Mouse (Mus musculus): ENCODE measurements at regions not wholly inside any gene's neighbourhood (a gene's known extent, or its start where the extent isn't known, plus 50 kb on each side); places are given as distances from the start of the nearest gene placed in this dataset.

GRCm38 (mm10) chr6:95905057-95905456, 186.5 kb upstream of the Suclg2 start:
- no peak overlapping the region for H3K9ac ChIP-seq (replicated peaks; ENCODE audit: low read length)
- no peak overlapping the region for H3K27ac ChIP-seq (replicated peaks; ENCODE audit: low read depth, low read length)
- no peak for ATAC-seq (ENCODE audit: low FRiP score, low TSS enrichment)
- WGBS: 87% methylated on average over 8 of the region's 8 CpGs
- no peaks in the 10 kb centered on the region for H3K27me3 ChIP-seq (ENCODE audit: control insufficient read depth, insufficient read depth, low read length)
- no peaks in the 10 kb centered on the region for H3K9me3 ChIP-seq (ENCODE audit: control insufficient read depth, low read length)
- no peak for DNase-seq
- no peaks in the 10 kb centered on the region for H3K36me3 ChIP-seq (ENCODE audit: control insufficient read depth, insufficient read depth, low read length)
- no peak overlapping the region for H3K4me3 ChIP-seq (replicated peaks; ENCODE audit: low read depth, low read length)
- H3K4me1 ChIP-seq (ENCODE audit: control insufficient read depth, insufficient read depth, low read length): 0 out of 2 replicates have a peak, but pooled peaks cover 4% of the 10 kb centered on the region
- no peak overlapping the region for H3K4me2 ChIP-seq (ENCODE audit: low read length)

- H3K4me3 ChIP-seq (replicated peaks; ENCODE audit: low read depth, low read length): no peak overlapping the region
- H3K9ac ChIP-seq (replicated peaks; ENCODE audit: low read length): no peak overlapping the region
- DNase-seq: no peak
- no peaks in the 10 kb centered on the region for H3K27me3 ChIP-seq (ENCODE audit: control insufficient read depth, insufficient read depth, low read length)
- no peaks in the 10 kb centered on the region for H3K36me3 ChIP-seq (ENCODE audit: control insufficient read depth, insufficient read depth, low read length)
- no peak overlapping the region for H3K27ac ChIP-seq (replicated peaks; ENCODE audit: low read depth, low read length)
- no peaks in the 10 kb centered on the region for H3K9me3 ChIP-seq (ENCODE audit: control insufficient read depth, low read length)
- ATAC-seq (ENCODE audit: low FRiP score, low TSS enrichment): no peak
- no peaks in the 10 kb centered on the region for H3K4me1 ChIP-seq (ENCODE audit: control insufficient read depth, insufficient read depth, low read length)
- H3K4me2 ChIP-seq (ENCODE audit: low read length): no peak overlapping the region
- WGBS: 80% methylated on average over 3 of the region's 3 CpGs
Observed at GRCm38 (mm10) chr6:95921737-95922136, 191.2 kb upstream of the Fam19a1 start.

GRCm38 (mm10) chr6:95934561-95934960, 178.4 kb upstream of the Fam19a1 start:
- Histone ChIP-seq H3K36me3 (ENCODE audit: control insufficient read depth, insufficient read depth, low read length) (no peaks in the 10 kb centered on the region), H3K27me3 (ENCODE audit: control insufficient read depth, insufficient read depth, low read length) (no peaks in the 10 kb centered on the region), H3K9me3 (ENCODE audit: control insufficient read depth, low read length) (no peaks in the 10 kb centered on the region), H3K4me1 (ENCODE audit: control insufficient read depth, insufficient read depth, low read length) (no peaks in the 10 kb centered on the region), H3K4me3 (replicated peaks; ENCODE audit: low read depth, low read length) (no peak overlapping the region), H3K27ac (replicated peaks; ENCODE audit: low read depth, low read length) (no peak overlapping the region), H3K4me2 (ENCODE audit: low read length) (no peak overlapping the region), H3K9ac (replicated peaks; ENCODE audit: low read length) (no peak overlapping the region)
- WGBS: 77% methylated on average over 1 of the region's 1 CpGs
- DNase-seq: no peak
- ATAC-seq (ENCODE audit: low FRiP score, low TSS enrichment): no peak

DNA sequence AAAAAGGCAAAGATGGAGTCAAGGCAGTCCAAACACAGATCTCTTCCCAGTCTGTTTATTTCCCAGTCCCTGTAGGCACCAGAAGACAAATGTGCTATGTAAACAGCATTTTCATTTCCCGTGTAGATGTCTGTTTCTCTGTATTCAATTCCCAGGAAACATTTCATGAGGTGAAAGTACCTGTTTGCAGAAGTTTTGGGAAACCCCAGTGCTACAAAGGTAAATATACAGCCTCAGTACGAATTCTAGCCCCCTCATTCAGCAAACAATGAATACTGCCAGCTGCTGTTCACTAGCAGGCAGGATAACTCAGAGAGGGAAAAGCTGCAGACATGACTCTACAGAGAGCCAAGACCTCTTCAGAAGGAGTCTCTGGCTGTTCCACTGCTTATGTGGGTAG, 176.4 kb upstream of the Fam19a1 start:
- H3K9ac ChIP-seq (replicated peaks; ENCODE audit: low read length): no peak overlapping the region
- no peak overlapping the region for H3K4me2 ChIP-seq (ENCODE audit: low read length)
- H3K4me1 ChIP-seq (ENCODE audit: control insufficient read depth, insufficient read depth, low read length): no peaks in the 10 kb centered on the region
- WGBS: 71% methylated on average over 2 of the region's 2 CpGs
- ATAC-seq (ENCODE audit: low FRiP score, low TSS enrichment) (no peak), DNase-seq (no peak)
- H3K36me3 ChIP-seq (ENCODE audit: control insufficient read depth, insufficient read depth, low read length): no peaks in the 10 kb centered on the region
- H3K27me3 ChIP-seq (ENCODE audit: control insufficient read depth, insufficient read depth, low read length): no peaks in the 10 kb centered on the region
- H3K27ac ChIP-seq (replicated peaks; ENCODE audit: low read depth, low read length): no peak overlapping the region
- no peaks in the 10 kb centered on the region for H3K9me3 ChIP-seq (ENCODE audit: control insufficient read depth, low read length)
- no peak overlapping the region for H3K4me3 ChIP-seq (replicated peaks; ENCODE audit: low read depth, low read length)

- Histone ChIP-seq H3K9me3 (ENCODE audit: control insufficient read depth, low read length) (no peaks in the 10 kb centered on the region), H3K9ac (replicated peaks; ENCODE audit: low read length) (no peak overlapping the region), H3K4me1 (ENCODE audit: control insufficient read depth, insufficient read depth, low read length) (no peaks in the 10 kb centered on the region), H3K4me2 (ENCODE audit: low read length) (no peak overlapping the region), H3K27me3 (ENCODE audit: control insufficient read depth, insufficient read depth, low read length) (no peaks in the 10 kb centered on the region), H3K4me3 (replicated peaks; ENCODE audit: low read depth, low read length) (no peak overlapping the region), H3K36me3 (ENCODE audit: control insufficient read depth, insufficient read depth, low read length) (no peaks in the 10 kb centered on the region), H3K27ac (replicated peaks; ENCODE audit: low read depth, low read length) (no peak overlapping the region)
- DNase-seq: no peak
- no peak for ATAC-seq (ENCODE audit: low FRiP score, low TSS enrichment)
- WGBS: 91% methylated on average over 4 of the region's 4 CpGs
Observed at GRCm38 (mm10) chr6:95939052-95939451, 173.9 kb upstream of the Fam19a1 start.

DNA sequence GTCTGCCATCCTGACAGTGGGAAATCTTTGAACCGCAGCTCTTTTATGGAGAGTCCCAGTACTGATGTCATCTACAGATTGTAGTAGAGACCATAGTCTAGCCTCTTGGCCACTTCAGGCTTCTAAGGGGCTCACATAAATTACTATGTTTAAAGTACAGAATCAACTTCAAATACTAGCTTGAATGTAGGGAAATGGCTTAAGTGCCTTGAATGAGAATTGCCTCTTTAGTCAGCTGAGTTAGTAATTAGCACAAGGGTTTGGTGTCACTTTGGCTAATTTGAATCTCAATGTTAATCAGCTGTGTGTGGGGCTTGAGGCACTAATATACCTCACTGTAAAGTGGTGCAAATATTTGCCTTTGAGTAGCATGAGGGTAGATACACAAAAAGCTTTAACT, 152.2 kb upstream of the Fam19a1 start:
- H3K4me1 ChIP-seq (ENCODE audit: control insufficient read depth, insufficient read depth, low read length): no peaks in the 10 kb centered on the region
- no peak overlapping the region for H3K4me2 ChIP-seq (ENCODE audit: low read length)
- H3K27me3 ChIP-seq (ENCODE audit: control insufficient read depth, insufficient read depth, low read length): no peaks in the 10 kb centered on the region
- no peaks in the 10 kb centered on the region for H3K36me3 ChIP-seq (ENCODE audit: control insufficient read depth, insufficient read depth, low read length)
- H3K4me3 ChIP-seq (replicated peaks; ENCODE audit: low read depth, low read length): no peak overlapping the region
- H3K9me3 ChIP-seq (ENCODE audit: control insufficient read depth, low read length): no peaks in the 10 kb centered on the region
- ATAC-seq (ENCODE audit: low FRiP score, low TSS enrichment) (no peak), DNase-seq (no peak)
- no peak overlapping the region for H3K9ac ChIP-seq (replicated peaks; ENCODE audit: low read length)
- 90% methylated on average over 1 of the region's 1 CpGs for WGBS
- H3K27ac ChIP-seq (replicated peaks; ENCODE audit: low read depth, low read length): no peak overlapping the region

DNA sequence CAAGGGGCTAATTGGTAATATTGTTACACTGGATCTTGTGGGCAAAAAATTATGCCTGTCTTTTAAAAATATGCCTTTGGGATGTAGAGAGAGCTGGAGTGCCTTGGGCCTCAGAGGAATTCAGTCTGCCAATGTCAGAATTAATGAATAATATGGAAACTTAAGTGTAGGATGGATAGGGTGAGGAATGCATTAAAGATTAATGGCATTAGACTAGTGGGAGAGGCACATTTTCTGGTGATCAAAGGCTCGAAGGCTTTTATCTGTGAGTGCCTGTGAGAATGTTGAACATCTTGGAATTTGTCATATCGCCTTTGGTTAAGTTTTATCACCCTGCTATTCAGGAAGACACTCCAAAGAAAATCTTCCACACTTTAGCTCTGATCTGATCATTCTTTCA, 146.7 kb upstream of the Fam19a1 start:
- H3K27me3 ChIP-seq (ENCODE audit: control insufficient read depth, insufficient read depth, low read length): no peaks in the 10 kb centered on the region
- DNase-seq (peak; percentile 62), ATAC-seq (ENCODE audit: low FRiP score, low TSS enrichment) (no peak; the same call in 1 of the 2 replicates)
- no peak overlapping the region for H3K4me3 ChIP-seq (replicated peaks; ENCODE audit: low read depth, low read length)
- no peaks in the 10 kb centered on the region for H3K36me3 ChIP-seq (ENCODE audit: control insufficient read depth, insufficient read depth, low read length)
- H3K4me2 ChIP-seq (ENCODE audit: low read length): no peak overlapping the region
- H3K27ac ChIP-seq (replicated peaks; ENCODE audit: low read depth, low read length): no peak overlapping the region
- no peak overlapping the region for H3K9ac ChIP-seq (replicated peaks; ENCODE audit: low read length)
- H3K9me3 ChIP-seq (ENCODE audit: control insufficient read depth, low read length): no peaks in the 10 kb centered on the region
- no peaks in the 10 kb centered on the region for H3K4me1 ChIP-seq (ENCODE audit: control insufficient read depth, insufficient read depth, low read length)
- 45% methylated on average over 2 of the region's 2 CpGs for WGBS

DNA sequence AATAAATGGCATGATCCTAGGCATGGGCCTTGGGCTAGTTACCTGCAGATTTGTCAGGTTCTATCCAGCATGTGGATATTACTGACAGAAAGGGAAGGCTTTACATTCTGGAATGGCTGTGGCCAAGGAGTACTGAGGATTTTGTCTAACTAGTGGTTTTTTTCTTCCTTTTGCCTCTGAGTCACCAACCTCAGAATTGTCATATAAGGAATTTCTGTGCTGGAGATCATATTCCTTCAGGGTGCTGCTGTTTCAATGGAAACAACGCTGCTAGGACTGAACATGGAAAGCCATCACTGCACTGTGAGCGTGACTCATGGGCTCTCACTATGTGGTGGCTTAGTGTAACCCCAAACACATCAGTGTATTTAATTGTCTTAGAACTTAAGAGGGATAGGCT, 137.0 kb upstream of the Fam19a1 start:
- Histone ChIP-seq H3K36me3 (ENCODE audit: control insufficient read depth, insufficient read depth, low read length) (no peaks in the 10 kb centered on the region), H3K27ac (replicated peaks; ENCODE audit: low read depth, low read length) (no peak overlapping the region), H3K4me3 (replicated peaks; ENCODE audit: low read depth, low read length) (no peak overlapping the region), H3K9me3 (ENCODE audit: control insufficient read depth, low read length) (no peaks in the 10 kb centered on the region), H3K9ac (replicated peaks; ENCODE audit: low read length) (no peak overlapping the region), H3K4me1 (ENCODE audit: control insufficient read depth, insufficient read depth, low read length) (no peaks in the 10 kb centered on the region), H3K4me2 (ENCODE audit: low read length) (no peak overlapping the region), H3K27me3 (ENCODE audit: control insufficient read depth, insufficient read depth, low read length) (no peaks in the 10 kb centered on the region)
- ATAC-seq (ENCODE audit: low FRiP score, low TSS enrichment) (no peak), DNase-seq (no peak)
- WGBS: 93% methylated on average over 2 of the region's 2 CpGs

GRCm38 (mm10) chr6:95997037-95997436, 115.9 kb upstream of the Fam19a1 start:
- Histone ChIP-seq H3K27ac (replicated peaks; ENCODE audit: low read depth, low read length) (no peak overlapping the region), H3K27me3 (ENCODE audit: control insufficient read depth, insufficient read depth, low read length) (no peaks in the 10 kb centered on the region), H3K4me3 (replicated peaks; ENCODE audit: low read depth, low read length) (no peak overlapping the region), H3K9me3 (ENCODE audit: control insufficient read depth, low read length) (no peaks in the 10 kb centered on the region), H3K9ac (replicated peaks; ENCODE audit: low read length) (no peak overlapping the region), H3K4me1 (ENCODE audit: control insufficient read depth, insufficient read depth, low read length) (no peaks in the 10 kb centered on the region), H3K36me3 (ENCODE audit: control insufficient read depth, insufficient read depth, low read length) (no peaks in the 10 kb centered on the region), H3K4me2 (ENCODE audit: low read length) (no peak overlapping the region)
- DNase-seq (no peak), ATAC-seq (ENCODE audit: low FRiP score, low TSS enrichment) (no peak)
- WGBS: 80% methylated on average over 2 of the region's 2 CpGs

All from midbrain, embryonic 14.5 days (tissue).